Mouse (Mus musculus) cerebellum, postnatal 14 days (tissue): ENCODE data around the gene Cyct.
A peak's percentile ranks its signal among the peaks of the same experiment; 100 is the strongest.

Experiments used
- DNase-seq, 2 experiments: peaks; one replicate each; pipeline ENCODE4 v3.0.0; 2021; ENCODE audit warnings: mixed read lengths in 2 of 2

Cyct gene

DNA sequence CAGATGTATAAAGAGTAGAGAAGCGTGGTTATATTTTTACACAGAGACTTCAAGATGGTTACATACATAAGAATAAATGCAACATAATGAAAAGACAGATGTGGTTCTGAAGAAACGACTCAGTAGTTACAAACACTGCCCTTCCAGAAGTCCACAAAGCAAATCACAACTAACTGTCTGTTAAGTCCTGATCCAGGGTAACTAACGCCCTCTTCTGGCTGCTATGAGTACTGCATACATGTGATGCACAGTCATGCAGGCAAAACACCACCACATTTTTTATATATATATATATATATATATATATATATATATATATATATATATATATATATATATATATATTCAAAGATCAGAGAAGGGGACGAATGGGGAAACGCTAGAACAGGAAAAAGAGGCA lies 25.7 kb downstream of the Cyct start:
- DNase-seq: peak in 1 of 2 experiments; percentile 33

DNA sequence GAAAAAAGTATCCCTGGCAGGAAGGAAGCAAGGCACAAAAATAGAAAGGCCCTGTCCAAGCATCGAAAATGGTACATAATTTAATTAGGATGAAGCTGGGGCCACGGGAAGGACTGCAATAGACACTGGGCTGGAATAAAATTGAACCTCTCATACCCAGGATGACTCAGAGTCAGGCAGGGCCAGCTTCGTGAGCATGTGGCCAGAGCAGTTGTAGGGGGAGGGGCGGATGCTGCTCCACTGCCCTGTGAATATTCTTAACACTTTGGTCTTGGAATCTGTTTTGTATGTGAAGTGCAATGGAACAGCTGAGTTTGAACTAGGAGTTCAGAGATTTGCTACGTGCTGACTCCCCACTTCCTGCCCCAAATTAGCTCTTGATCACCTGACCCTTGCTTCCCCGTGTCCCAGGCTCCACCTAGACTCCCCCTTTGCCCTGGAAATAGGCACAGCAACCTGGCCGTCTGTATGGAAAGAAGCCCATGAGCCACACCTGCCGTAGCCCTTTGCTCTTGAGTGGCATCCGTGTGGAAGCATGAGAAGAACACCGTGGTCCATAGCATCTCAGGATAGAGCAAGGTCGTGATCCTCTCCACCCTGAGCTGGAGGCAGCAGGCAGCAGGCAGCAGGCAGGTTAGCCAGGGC lies 28.0 kb downstream of the Cyct start:
- DNase-seq: no peak

DNA sequence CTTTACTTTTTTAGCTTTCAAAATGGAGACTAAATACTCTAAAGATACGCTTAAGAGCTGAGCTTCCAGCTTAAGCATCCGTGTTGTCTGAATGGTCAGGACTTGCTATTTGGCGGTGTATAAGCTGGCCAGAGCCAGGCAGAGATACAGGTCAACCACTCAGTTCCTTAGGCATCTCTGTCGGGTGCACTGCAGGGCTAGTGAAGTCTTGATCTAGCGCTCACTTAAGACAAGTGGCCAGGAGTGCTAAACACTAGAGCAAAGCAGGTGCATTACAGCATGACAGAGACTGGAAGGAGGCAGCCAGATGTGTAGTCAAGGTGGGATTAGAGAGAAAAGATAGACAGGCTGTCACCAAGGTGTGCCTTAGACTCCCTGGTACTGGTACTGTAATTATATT lies 30.2 kb downstream of the Cyct start:
- DNase-seq: no peak

DNA sequence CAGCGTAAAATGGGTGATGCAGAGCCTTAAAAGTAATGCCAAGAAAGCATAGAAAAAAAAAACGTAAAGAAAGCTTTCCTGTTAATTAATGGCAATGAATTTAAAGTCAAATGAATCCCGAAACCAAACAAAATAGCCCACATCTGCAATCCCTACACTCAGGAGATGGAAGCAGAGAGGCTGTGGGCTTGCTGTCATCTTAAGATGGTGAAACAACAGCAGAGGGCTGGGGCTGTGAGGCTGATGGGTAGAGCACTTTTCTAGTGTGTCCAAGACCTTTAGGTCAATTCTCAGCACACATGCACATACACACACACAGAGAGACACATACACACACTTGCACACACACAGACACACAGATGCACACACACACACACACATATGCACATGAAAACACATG lies 34.1 kb downstream of the Cyct start:
- DNase-seq: no peak

DNA sequence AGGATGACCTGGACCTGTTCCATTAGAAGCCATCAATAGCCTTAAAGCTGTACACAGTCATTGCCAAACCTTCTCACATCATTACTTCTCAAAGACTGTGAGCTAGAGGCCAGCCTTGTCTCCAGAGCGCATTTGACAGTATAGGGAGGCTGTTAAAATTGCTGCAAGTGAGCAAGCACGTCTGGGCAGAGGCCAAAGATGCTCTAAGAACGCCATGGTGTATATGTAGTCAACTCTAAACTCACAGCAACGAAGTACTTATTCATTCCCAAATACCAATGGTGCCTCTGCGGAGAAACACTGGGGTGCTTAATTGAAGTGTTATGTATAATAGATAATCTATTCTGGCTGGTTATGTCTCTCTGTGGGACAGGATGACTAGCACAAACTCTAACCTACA lies 35.8 kb downstream of the Cyct start:
- DNase-seq: no peak

DNA sequence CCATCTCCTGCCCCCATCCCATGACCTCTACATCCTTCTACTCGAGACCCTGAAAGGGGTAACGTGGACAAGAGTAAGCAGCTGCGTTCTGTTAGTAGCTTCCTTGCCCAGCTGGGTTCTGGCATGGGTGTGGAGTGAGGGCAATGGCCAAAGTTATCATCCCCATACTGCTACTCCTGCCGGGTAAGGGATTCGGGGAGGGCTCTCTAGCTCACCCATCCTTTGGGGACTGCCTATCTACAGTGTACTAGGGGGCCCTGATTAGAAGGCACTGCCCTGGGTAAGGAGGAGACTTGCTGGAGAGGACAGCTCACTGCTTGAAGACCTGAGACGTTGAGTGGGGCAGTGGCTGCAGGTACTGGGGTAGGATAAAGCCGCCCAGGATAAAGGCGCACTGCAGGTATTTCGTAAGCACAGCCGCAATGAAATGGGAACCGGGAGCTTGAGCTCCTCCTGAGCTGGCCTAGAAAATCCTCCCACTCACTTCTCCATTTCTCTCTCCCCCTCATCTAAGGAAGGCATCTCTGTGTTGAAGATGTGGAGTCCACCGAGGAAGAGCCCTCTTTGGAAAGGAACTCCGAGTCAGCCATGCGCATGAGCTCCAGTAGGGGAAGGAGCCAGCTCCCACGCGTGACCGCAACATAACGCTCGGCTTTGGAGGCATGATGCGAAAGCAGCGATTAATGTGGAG lies 36.9 kb downstream of the Cyct start:
- no peak for DNase-seq

DNA sequence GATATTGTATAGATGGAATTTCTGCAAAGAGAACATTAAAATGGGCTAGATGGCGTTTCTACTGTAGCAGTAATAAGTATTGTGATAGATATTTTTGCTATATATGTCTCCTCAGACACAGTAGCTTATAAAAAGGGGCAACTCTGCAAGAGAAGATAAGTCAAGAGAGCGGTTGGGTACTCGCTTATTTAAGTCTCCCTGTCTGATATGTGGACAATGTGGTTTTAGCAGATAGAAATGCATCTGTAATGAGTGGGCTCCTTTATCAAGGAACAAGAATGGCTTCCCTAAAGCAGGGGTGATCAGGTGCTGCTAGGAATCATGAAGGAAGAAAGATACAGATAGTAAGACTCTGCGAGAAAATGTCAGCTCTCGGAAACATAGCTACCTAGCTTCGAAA lies 39.9 kb downstream of the Cyct start:
- DNase-seq: no peak

DNA sequence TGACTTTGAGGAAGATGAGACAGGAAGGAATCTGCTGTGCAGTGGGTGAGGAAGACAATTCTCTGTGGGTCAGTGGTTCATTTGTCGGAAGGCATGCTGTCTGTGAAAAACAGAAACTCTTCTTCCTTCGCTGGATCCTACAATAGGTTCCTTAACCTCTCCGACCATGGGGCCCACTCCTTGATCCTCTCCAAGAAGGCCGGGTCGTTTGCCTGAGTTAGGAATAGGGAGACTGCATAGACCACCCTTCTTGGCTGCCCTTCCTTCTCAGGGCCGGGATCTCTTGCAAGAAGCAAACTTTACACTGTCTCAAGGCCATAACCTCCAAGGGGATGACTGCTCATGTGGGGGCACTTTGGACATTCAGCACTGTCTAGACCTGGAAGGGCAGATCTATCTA lies 41.0 kb downstream of the Cyct start:
- DNase-seq: no peak
